Mouse (Mus musculus) midbrain, postnatal 0 days (tissue): ENCODE data around the gene Mmaa. TPM values are rescaled to one million over a fixed set of nuclear protein-coding genes. Genes with fewer than 3 reads are reported as not detected.

ENCODE experiments used
- ATAC-seq: fragments of 200-750 bp; cut with Nextera tagmentation; 2 replicates; pipeline ENCODE4 v1.8.0; 2017; ENCODE audit warnings: moderate number of reproducible peaks, mild to moderate bottlenecking, moderate TSS enrichment, moderate library complexity; ENCODE audit not compliant: low FRiP score
- DNase-seq: peaks from one replicate; pipeline ENCODE4 v3.0.0-alpha.2; 2015; ENCODE audit warnings: low spot score
- H3K27ac ChIP-seq: fragments of 300-500 bp; sonication (generic); 2 replicates; pipeline ENCODE4 v1.5.1; 2014; ENCODE audit warnings: low read depth, mild to moderate bottlenecking, low read length, mixed read lengths
- H3K27me3 ChIP-seq: fragments of 300-500 bp; sonication (generic); 2 replicates; pipeline ENCODE4 v1.6.1; 2014; ENCODE audit warnings: low read length, control low read depth, mixed read lengths; ENCODE audit not compliant: insufficient read depth
- H3K36me3 ChIP-seq: fragments of 300-500 bp; sonication (generic); 2 replicates; pipeline ENCODE4 v1.6.1; 2014; ENCODE audit warnings: low read length, control low read depth, mixed read lengths; ENCODE audit not compliant: insufficient read depth
- H3K4me1 ChIP-seq: fragments of 300-500 bp; sonication (generic); 2 replicates; pipeline ENCODE4 v1.6.1; 2014; ENCODE audit warnings: mild to moderate bottlenecking, control low read depth, antibody characterized with exemption, low read length, mixed read lengths; ENCODE audit not compliant: insufficient read depth
- H3K4me2 ChIP-seq: fragments of 300-500 bp; sonication (generic); 2 replicates; pipeline ENCODE4 v1.6.1; 2014; ENCODE audit warnings: low read depth, mild to moderate bottlenecking, low read length, mixed read lengths; ENCODE audit not compliant: poor library complexity, severe bottlenecking
- H3K4me3 ChIP-seq: fragments of 300-500 bp; sonication (generic); 2 replicates; pipeline ENCODE4 v1.5.1; 2014; ENCODE audit warnings: low read depth, mild to moderate bottlenecking, low read length, moderate library complexity
- H3K9ac ChIP-seq: fragments of 300-500 bp; sonication (generic); replicated peaks from 2 replicates; pipeline ENCODE4 v1.6.1; 2014; ENCODE audit warnings: mild to moderate bottlenecking, low read length, moderate library complexity, mixed read lengths; ENCODE audit not compliant: poor library complexity, severe bottlenecking
- H3K9me3 ChIP-seq: fragments of 300-500 bp; sonication (generic); 2 replicates; pipeline ENCODE4 v1.6.1; 2016; ENCODE audit warnings: low read length, control low read depth
- CTCF ChIP-seq: IDR thresholded peaks from 2 replicates; pipeline ENCODE4 v1.5.1; 2016; ENCODE audit warnings: antibody characterized with exemption, mild to moderate bottlenecking
- WGBS: fragments of 180-500 bp; shearing (Covaris S2); extraction: QIAGEN DNeasy Blood & Tissue Kit; methylation state at CpG from one replicate; pipeline ENCODE4 v1.1.7; 2014; 5-methylcytosine and 5-hydroxymethylcytosine counted together
- polyA plus RNA-seq: library from polyadenylated mRNA; unstranded; fragments of >200 nt; fragmentation: Nextera tagmentation; extraction: Ambion mirVana; gene quantifications from 2 replicates; pipeline ENCODE4 v1.2.1, GENCODE M21; 2015
- total RNA-seq: library from RNA; depleted of rRNA; stranded (reverse); fragments of >200 nt; gene quantifications from 2 replicates; pipeline ENCODE4 v1.2.3, GENCODE M21; 2014; rRNA removed

The Mmaa gene
- total and polyA plus RNA-seq, 2 experiments from 2014 or later = 11.8 to 14.2 TPM

DNA sequence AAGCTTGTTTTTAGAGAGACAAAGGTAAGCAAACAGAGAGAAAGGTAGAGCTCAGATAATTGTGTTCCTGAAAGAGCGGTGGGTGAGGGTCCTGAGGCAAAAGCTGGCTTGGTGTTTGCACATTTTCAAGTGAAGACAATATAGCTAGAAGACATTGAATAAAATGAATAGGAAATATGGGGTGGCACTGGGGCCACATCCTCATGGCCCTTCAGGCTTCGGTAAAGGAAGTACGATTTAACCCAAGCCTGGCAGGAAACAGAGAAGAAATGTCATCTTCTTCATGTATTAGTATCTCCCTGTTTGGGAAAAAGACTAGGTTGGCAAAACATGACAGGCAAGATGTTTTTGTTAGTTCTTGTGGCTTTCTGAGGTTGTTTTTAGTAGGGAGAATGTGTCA is 68.7 kb downstream of the Mmaa start:
- no peaks in the 10 kb centered on the region for H3K4me1 ChIP-seq
- ATAC-seq (no peak), DNase-seq (no peak)
- WGBS = 89% methylated on average over 3 of the region's 3 CpGs
- no peak overlapping the region for H3K27ac ChIP-seq
- H3K27me3 ChIP-seq = no peaks in the 10 kb centered on the region
- no peak for TF ChIP-seq CTCF
- H3K36me3 ChIP-seq = no peaks in the 10 kb centered on the region
- H3K9me3 ChIP-seq = no peaks in the 10 kb centered on the region
- H3K9ac ChIP-seq = no peak overlapping the region
- H3K4me3 ChIP-seq = no peak overlapping the region
- H3K4me2 ChIP-seq = no peak overlapping the region

DNA sequence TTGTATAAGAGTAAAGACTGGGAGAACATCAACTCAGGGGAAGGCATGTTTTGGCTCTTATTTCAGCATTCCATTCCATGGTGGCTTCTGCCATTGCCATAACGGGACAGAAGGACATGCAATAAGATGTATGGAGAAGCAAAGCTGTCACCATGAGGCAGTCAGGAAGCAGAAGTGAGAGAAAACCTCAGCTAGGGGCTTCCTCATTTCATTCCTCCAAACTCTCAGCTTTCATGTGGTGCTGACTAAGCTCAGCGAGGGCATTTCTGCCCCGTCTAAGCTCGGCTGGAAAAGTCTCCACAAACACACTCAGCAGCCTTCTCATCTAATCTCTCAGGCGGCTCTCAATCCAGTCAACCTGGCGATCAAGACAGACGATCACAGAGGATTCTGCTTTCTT is 69.2 kb downstream of the Mmaa start:
- Histone ChIP-seq H3K9me3 (no peaks in the 10 kb centered on the region), H3K4me1 (no peaks in the 10 kb centered on the region), H3K9ac (no peak overlapping the region), H3K4me3 (no peak overlapping the region), H3K27ac (no peak overlapping the region), H3K27me3 (no peaks in the 10 kb centered on the region), H3K4me2 (no peak overlapping the region), H3K36me3 (no peaks in the 10 kb centered on the region)
- WGBS = 91% methylated on average over 7 of the region's 7 CpGs
- no peak for DNase-seq
- ATAC-seq = no peak
- TF ChIP-seq CTCF = no peak

DNA sequence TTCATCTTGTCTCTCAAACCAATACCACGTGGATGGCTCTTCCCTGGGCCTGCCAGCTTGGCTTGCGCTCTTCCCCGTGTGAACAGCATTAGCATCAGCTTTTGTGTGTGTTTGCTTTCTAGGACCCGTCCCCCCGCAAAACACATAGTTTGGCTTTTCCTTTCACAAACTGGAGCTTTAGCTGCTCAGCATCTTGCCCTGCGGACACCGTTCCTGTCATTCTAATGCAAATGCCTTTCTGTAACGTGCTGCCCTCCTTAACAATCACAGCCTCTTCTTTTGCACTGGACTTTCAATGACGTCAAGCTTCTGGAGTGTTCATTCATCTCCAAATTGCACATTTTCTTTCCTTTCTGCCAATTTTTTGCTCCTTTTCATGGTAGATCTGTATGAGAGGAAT is 70.4 kb downstream of the Mmaa start:
- no peaks in the 10 kb centered on the region for H3K9me3 ChIP-seq

DNA sequence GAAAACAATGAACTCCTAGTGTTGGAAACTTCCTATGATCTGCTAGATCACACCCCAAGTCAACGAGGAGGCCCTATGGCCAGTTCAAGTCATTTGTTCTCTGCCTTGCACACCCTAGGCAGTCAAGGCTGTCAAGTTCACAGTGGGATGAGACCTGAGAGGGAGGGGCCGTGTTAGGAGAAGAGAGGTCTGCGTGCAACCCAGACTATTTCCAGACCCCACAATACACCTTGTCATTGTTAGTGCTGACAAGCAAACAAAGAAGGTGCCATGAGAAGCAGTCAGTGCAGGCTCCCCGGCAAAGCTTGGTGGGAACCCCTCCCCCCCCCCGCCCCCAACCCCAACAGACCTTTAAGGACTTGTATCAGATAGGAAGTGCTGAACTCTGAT is 72.0 kb downstream of the Mmaa start:
- DNase-seq (no peak), ATAC-seq (no peak)
- H3K27ac ChIP-seq = no peak overlapping the region
- no peaks in the 10 kb centered on the region for H3K27me3 ChIP-seq
- H3K9me3 ChIP-seq = no peaks in the 10 kb centered on the region
- no peak overlapping the region for H3K4me2 ChIP-seq
- H3K36me3 ChIP-seq = no peaks in the 10 kb centered on the region
- H3K9ac ChIP-seq = no peak overlapping the region
- 62% methylated on average over 5 of the region's 5 CpGs for WGBS
- no peak overlapping the region for H3K4me3 ChIP-seq
- no peak for TF ChIP-seq CTCF
- H3K4me1 ChIP-seq = no peaks in the 10 kb centered on the region

More for the DNA sequence above, 70.4 kb downstream of the Mmaa start:
- no peak for DNase-seq
- Histone ChIP-seq H3K36me3 (no peaks in the 10 kb centered on the region), H3K27me3 (no peaks in the 10 kb centered on the region), H3K4me1 (no peaks in the 10 kb centered on the region), H3K27ac (no peak overlapping the region), H3K9ac (no peak overlapping the region), H3K4me2 (no peak overlapping the region), H3K4me3 (no peak overlapping the region)
- 37% methylated on average over 9 of the region's 9 CpGs for WGBS
- no peak for TF ChIP-seq CTCF
- ATAC-seq = no peak

DNA sequence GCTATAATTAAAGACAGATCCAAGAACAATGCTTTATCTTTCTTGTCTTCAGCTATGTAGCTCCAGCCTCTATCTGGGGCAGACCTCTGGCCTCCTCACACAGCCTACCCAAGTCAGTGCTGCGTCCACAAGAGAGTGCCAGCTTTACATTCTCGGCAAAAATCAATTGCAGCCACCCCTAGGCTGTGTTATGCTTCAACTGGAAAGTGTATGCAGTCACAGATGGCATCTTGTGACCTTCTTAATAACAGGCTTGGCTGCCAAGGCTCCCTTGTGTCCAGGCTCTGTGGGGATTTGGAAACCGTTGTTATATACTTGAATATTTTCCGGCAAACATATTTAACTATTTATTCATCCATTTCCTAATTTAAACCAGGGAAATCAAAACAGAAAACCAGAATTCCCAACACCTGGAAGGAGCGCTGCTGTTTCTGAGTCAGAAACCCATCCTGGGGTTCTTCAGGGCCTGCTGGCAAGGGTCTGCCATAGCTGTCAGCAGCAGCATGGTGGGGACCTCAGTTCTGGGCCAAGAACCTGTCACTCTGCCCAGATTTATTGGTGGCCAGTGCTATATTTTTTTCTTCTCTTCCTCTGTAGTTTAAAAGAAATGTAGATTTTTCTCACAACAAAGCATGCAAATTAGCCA is 72.5 kb downstream of the Mmaa start:
- no peaks in the 10 kb centered on the region for H3K9me3 ChIP-seq
- ATAC-seq = no peak
- H3K36me3 ChIP-seq = no peaks in the 10 kb centered on the region
- no peaks in the 10 kb centered on the region for H3K27me3 ChIP-seq
- H3K27ac ChIP-seq = no peak overlapping the region
- H3K9ac ChIP-seq = no peak overlapping the region
- DNase-seq = peak; percentile 58
- no peak overlapping the region for H3K4me3 ChIP-seq
- no peaks in the 10 kb centered on the region for H3K4me1 ChIP-seq
- 68% methylated on average over 5 of the region's 5 CpGs for WGBS
- TF ChIP-seq CTCF = no peak
- H3K4me2 ChIP-seq = no peak overlapping the region

Other genes starting within 250 kb of the Mmaa start
- gene 1700011L22Rik, start 46.4 kb downstream of the Mmaa start, total RNA-seq = not detected in 2 replicates
- not detected in 2 replicates for gene 1700011L22Rik, start 46.4 kb downstream of the Mmaa start, polyA plus RNA-seq
- gene Smad1, start 104.6 kb upstream of the Mmaa start, total RNA-seq = 75.6 and 78.8 TPM in 2 replicates
- gene Smad1, start 104.6 kb upstream of the Mmaa start, polyA plus RNA-seq = 49.1 and 52.5 TPM in 2 replicates